Mouse (Mus musculus): ENCODE data around the gene Gm20388.

DNA sequence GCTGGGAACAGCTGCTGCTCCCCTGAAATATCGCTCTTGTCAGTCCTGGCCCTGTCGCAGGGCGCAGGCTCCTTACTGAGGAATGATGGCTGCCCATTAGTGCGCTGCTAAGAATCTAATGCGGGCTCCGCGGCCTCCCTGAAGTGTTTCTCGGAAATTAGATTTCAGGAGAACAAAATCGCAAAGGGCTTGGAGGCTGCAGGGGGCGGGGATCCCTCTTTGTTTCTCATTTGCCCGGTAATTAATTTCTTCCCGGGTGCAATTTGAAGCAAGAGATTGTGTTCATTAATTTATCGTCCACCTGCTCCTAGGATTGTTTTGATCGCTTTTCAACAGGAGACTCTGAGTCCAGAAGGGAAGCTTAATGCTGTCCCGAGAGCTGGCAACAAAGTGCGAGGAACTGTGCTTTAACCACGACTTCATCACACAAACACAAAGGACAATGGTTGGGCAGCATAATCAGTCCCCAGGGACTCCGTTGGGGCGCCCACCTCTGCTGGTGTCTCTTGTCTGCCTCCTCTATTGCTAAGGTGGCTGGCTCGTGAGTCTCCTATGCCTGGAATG lies 4230.3 kb downstream of the Gm20388 start:
- TF ChIP-seq CTCF (IDR thresholded peaks at IDR 0.05; ENCODE audit: low read depth) = no peak
- TF ChIP-seq EP300 (IDR thresholded peaks at IDR 0.05; ENCODE audit: low read depth) = no peak

All from liver, embryonic 14.5 days (tissue).